In the genomic region with DNA sequence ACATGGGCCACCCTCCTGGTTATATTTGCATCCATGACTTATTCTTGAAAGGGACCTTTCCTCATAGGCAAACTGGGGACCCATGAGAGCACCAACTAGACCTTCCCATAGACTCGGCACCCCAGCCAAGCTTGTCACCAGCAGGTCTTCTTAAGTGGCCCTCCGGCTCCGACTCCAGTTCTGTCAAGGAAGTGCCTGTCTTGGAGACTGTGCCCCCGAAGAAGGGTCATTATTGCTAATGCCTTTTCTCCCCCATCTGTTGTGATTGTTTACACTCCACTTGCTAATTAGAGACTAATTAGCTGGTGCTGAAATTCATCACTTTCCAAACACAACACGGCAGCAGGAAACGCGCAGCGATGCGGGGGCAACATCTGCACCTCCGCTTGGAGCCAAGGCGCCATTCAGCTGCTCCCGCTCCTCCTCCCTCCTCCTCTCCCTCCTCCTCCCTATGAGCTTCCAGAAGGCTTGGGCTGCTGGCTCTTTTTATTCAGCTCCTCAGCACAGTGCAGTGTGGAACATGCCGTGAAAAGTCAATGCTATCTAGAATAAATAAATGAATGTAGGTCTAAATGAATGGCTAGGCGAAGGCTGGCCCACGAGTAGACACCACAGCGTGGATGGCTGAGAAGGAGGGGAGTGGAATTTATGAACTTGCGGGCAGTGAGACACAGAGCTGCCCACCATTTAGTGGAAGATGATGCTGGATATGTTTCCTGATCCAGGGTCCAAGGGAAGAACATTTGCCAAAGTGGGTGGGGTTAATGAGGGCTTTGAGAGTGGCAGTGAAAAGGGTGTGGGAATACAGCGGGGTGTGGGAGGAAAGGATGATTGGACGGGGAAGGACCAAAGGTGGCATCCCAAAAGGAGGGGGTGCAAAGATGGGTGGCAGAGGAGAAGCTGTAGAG, we compare ENCODE assay signal across 10 mouse cellular contexts.
DNase-seq lines count a peak whose midpoint lies in the region; ATAC-seq and TF ChIP-seq lines count a peak whose summit lies in the region.
"Had no signal": no experiment of that assay in that cellular context is flagged by ENCODE, and none has a peak within 500 bp of the region (broad histone marks: within the 10 kb centered on the region; RNA-seq: fewer than 3 reads in every experiment).

No protein-coding gene starts in this region.

- H3K4me1 ChIP-seq in heart, embryonic 13.5 days: peaks cover 28% of the 10 kb centered on the region
- peaks cover 23% of the 10 kb centered on the region for H3K4me1 ChIP-seq in forebrain, embryonic 16.5 days (replicated peaks; ENCODE audit: control insufficient read depth, insufficient read depth, low read length)
- H3K4me1 ChIP-seq in midbrain, postnatal 0 days (ENCODE audit: insufficient read depth, low read length): peaks cover 15% of the 10 kb centered on the region; the same call in 1 of the 2 replicates

- 77% methylated on average over 19 of the region's 19 CpGs for WGBS in heart, embryonic 13.5 days
- 31% methylated on average over 19 of the region's 19 CpGs for WGBS in forebrain, embryonic 16.5 days
- 68% methylated on average over 19 of the region's 19 CpGs for WGBS in midbrain, postnatal 0 days

- ATAC-seq in heart, embryonic 13.5 days (ENCODE audit: extremely low read depth, insufficient number of reproducible peaks, low FRiP score, low TSS enrichment): no peak
- peak; percentile 95 for ATAC-seq in forebrain, embryonic 16.5 days
- ATAC-seq in midbrain, postnatal 0 days (ENCODE audit: low FRiP score): no peak

- no peaks in the 10 kb centered on the region for H3K27me3 ChIP-seq in heart, embryonic 13.5 days (replicated peaks)
- no peaks in the 10 kb centered on the region for H3K27me3 ChIP-seq in forebrain, embryonic 16.5 days (replicated peaks; ENCODE audit: control insufficient read depth, insufficient read depth, low read length)
- no peaks in the 10 kb centered on the region for H3K27me3 ChIP-seq in midbrain, postnatal 0 days (ENCODE audit: insufficient read depth, low read length)

- no peak overlapping the region for H3K4me2 ChIP-seq in heart, embryonic 13.5 days
- peak overlapping the region; percentile 5; the same call in 1 of the 2 replicates for H3K4me2 ChIP-seq in forebrain, embryonic 16.5 days (ENCODE audit: low read length)
- no peak overlapping the region for H3K4me2 ChIP-seq in midbrain, postnatal 0 days (ENCODE audit: low read depth, low read length, poor library complexity, severe bottlenecking)

- H3K9me3 ChIP-seq in heart, embryonic 13.5 days: peaks cover 49% of the 10 kb centered on the region
- peaks cover 8% of the 10 kb centered on the region for H3K9me3 ChIP-seq in forebrain, embryonic 16.5 days (ENCODE audit: control insufficient read depth, low read length)
- peaks cover 4% of the 10 kb centered on the region; the same call in 1 of the 2 replicates for H3K9me3 ChIP-seq in midbrain, postnatal 0 days (ENCODE audit: low read length)

- peak overlapping the region; percentile 45; the same call in 1 of the 2 replicates for H3K27ac ChIP-seq in heart, embryonic 13.5 days (replicated peaks)
- 0 out of 2 replicates have a peak overlapping the region, but pooled peaks have one; percentile 6 for H3K27ac ChIP-seq in forebrain, embryonic 16.5 days (ENCODE audit: low read length)
- H3K27ac ChIP-seq in midbrain, postnatal 0 days (ENCODE audit: low read depth, low read length): no peak overlapping the region
- H3K27ac ChIP-seq: stomach, postnatal 0 days had no signal

- intact Hi-C loops in heart, postnatal 10 days (cut with DNase I): no loop called here

- no peak for DNase-seq in heart, postnatal 10 days
- DNase-seq in layer of hippocampus, adult 9-11 months: peak; percentile 78
- DNase-seq in midbrain, postnatal 0 days (ENCODE audit: low spot score): peak; percentile 86
- no peak for DNase-seq in gastrocnemius, postnatal 25 days
- no peak for DNase-seq in Muller cell, postnatal 12 days (ENCODE audit: inconsistent ontology term)
- no peak for DNase-seq in lung, postnatal 36 days
- DNase-seq: lung, adult 2 months had no signal

- peaks cover 20% of the 10 kb centered on the region for H3K36me3 ChIP-seq in heart, embryonic 13.5 days
- H3K36me3 ChIP-seq in forebrain, embryonic 16.5 days (ENCODE audit: control insufficient read depth, insufficient read depth): no peaks in the 10 kb centered on the region
- H3K36me3 ChIP-seq in midbrain, postnatal 0 days (ENCODE audit: insufficient read depth, low read length): no peaks in the 10 kb centered on the region

- H3K9ac ChIP-seq in heart, embryonic 13.5 days: no peak overlapping the region
- no peak overlapping the region for H3K9ac ChIP-seq in forebrain, embryonic 16.5 days (replicated peaks; ENCODE audit: low read depth, low read length)
- H3K9ac ChIP-seq in midbrain, postnatal 0 days (replicated peaks; ENCODE audit: low read length, poor library complexity, severe bottlenecking): no peak overlapping the region

- H3K4me3 ChIP-seq in heart, embryonic 13.5 days: no peak overlapping the region
- no peak overlapping the region for H3K4me3 ChIP-seq in forebrain, embryonic 16.5 days (replicated peaks; ENCODE audit: low read length)
- H3K4me3 ChIP-seq in midbrain, postnatal 0 days (ENCODE audit: low read depth, low read length): no peak overlapping the region

- no peak for TF ChIP-seq CTCF in midbrain, postnatal 0 days (IDR thresholded peaks at IDR 0.05)

Comparison
In these comparisons a context has a peak if more than half of its experiments do, and no peak if none do; other contexts are left out.
1. DNase-seq: peak in layer of hippocampus, adult 9-11 months (single experiment) and midbrain, postnatal 0 days (single experiment); none in heart, postnatal 10 days (0 of 2), gastrocnemius, postnatal 25 days (single experiment), Muller cell, postnatal 12 days (single experiment) and lung, postnatal 36 days (single experiment).